Mouse (Mus musculus): Measurements from ENCODE around the gene Cep95.
"Not testable (repeated sequence)": the region's sequence is repeated elsewhere in the genome, so short reads cannot be mapped to it uniquely, and the experiment has no call there.

The Cep95 gene

GRCm38 (mm10) chr11:106773061-106773460, 16.0 kb upstream of the Cep95 start:
- DNase-seq (ENCODE audit: inconsistent age in 2 of 2, low spot score in 1 of 2): no peak

- no peak for DNase-seq (ENCODE audit: inconsistent age in 2 of 2, low spot score in 1 of 2)
These were observed 12.1 kb upstream of the Cep95 start for GRCm38 (mm10) chr11:106776960-106777359.

GRCm38 (mm10) chr11:106777395-106777794, 11.7 kb upstream of the Cep95 start:
- no peak for DNase-seq (ENCODE audit: inconsistent age in 2 of 2, low spot score in 1 of 2)

GRCm38 (mm10) chr11:106778132-106778531, 10.9 kb upstream of the Cep95 start:
- no peak for DNase-seq (ENCODE audit: inconsistent age in 2 of 2, low spot score in 1 of 2)

GRCm38 (mm10) chr11:106778589-106779387, 10.3 kb upstream of the Cep95 start:
- DNase-seq (ENCODE audit: inconsistent age in 2 of 2, low spot score in 1 of 2): no peak

- peak; percentile 95 to 98 for DNase-seq (ENCODE audit: inconsistent age in 2 of 2, low spot score in 1 of 2)
These were observed 9.5 kb upstream of the Cep95 start, which contains the start of gene Polg2 for GRCm38 (mm10) chr11:106779388-106780088. Gene Polg2, minus strand, starts transcription at chr11:106779537.

- peak in 1 of 2 experiments; percentile 70 for DNase-seq (ENCODE audit: inconsistent age in 2 of 2, low spot score in 1 of 2)
These were observed 9.0 kb upstream of the Cep95 start for GRCm38 (mm10) chr11:106780089-106780425.

GRCm38 (mm10) chr11:106780590-106781220, 8.3 kb upstream of the Cep95 start:
- peak in 1 of 2 experiments; percentile 55 for DNase-seq (ENCODE audit: inconsistent age in 2 of 2, low spot score in 1 of 2)

- DNase-seq (ENCODE audit: inconsistent age in 2 of 2, low spot score in 1 of 2): not testable (repeated sequence)
These were observed 6.8 kb upstream of the Cep95 start for GRCm38 (mm10) chr11:106782271-106782670.

GRCm38 (mm10) chr11:106782841-106783764, 5.9 kb upstream of the Cep95 start:
- no peak for DNase-seq (ENCODE audit: inconsistent age in 2 of 2, low spot score in 1 of 2)

GRCm38 (mm10) chr11:106784476-106784875, 4.6 kb upstream of the Cep95 start:
- DNase-seq (ENCODE audit: inconsistent age in 2 of 2, low spot score in 1 of 2): no peak

GRCm38 (mm10) chr11:106785043-106785442, 4.0 kb upstream of the Cep95 start:
- DNase-seq (ENCODE audit: inconsistent age in 2 of 2, low spot score in 1 of 2): no peak

GRCm38 (mm10) chr11:106787131-106788025, 1.7 kb upstream of the Cep95 start:
- DNase-seq (ENCODE audit: inconsistent age in 2 of 2, low spot score in 1 of 2): peak; percentile 94 to 98

- DNase-seq (ENCODE audit: inconsistent age in 2 of 2, low spot score in 1 of 2): peak; percentile 99 to 100
These were observed 852 bp upstream of the Cep95 start for GRCm38 (mm10) chr11:106788026-106788774.

GRCm38 (mm10) chr11:106789649-106790048, 597 bp downstream of the Cep95 start:
- peak; percentile 26 to 70 for DNase-seq (ENCODE audit: inconsistent age in 2 of 2, low spot score in 1 of 2)

GRCm38 (mm10) chr11:106793846-106794245, 4.8 kb downstream of the Cep95 start:
- DNase-seq (ENCODE audit: inconsistent age in 2 of 2, low spot score in 1 of 2): no peak

GRCm38 (mm10) chr11:106795679-106796078, 6.6 kb downstream of the Cep95 start:
- no peak for DNase-seq (ENCODE audit: inconsistent age in 2 of 2, low spot score in 1 of 2)

GRCm38 (mm10) chr11:106802069-106802627, 13.1 kb downstream of the Cep95 start:
- DNase-seq (ENCODE audit: inconsistent age in 2 of 2, low spot score in 1 of 2): no peak

GRCm38 (mm10) chr11:106807442-106807841, 18.4 kb downstream of the Cep95 start:
- DNase-seq (ENCODE audit: inconsistent age in 2 of 2, low spot score in 1 of 2): not testable (repeated sequence)
